ENCODE assay signal across 8 mouse cellular contexts in the genomic region with DNA sequence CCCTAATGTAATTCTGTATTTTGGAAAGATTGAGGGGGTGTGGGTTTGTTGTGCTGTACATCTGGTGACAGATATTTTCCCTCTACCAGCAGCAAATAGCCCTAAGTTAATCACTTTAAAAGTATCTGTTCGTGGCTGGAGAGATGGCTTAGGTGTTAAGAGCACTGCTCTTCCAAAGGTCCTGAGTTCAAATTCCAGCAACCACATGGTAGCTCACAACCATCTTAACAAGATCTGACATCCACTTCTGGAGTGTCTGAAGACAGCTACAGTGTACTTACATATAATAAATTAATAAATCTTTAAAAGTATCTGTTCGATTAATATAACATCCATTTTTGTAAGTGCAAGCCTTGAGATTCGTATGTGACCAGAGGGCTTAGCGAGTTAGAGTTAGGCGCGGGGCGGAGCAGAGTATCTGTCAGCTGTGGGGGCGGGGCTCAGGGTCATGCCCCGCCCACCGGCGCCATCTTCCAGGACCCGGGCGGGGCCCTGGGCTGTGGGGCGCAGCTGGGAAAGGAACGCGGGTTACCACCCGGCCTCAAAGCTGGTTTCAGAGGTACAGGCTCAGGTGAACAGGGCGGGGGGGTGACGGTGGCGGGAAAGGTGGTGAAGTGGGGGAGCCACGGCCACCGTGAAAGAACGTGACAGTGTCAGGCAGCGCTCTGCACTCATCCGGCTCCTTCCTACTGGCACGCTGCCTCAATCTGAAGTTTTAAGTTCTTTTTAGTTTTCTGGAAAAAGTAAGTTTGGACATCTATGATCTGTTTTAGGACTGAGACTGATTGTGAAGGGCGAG. TPM values are rescaled to one million over a fixed set of nuclear protein-coding genes. Genes with fewer than 3 reads are reported as not detected.
A peak's percentile ranks its signal among the peaks of the same experiment; 100 is the strongest.
DNase-seq lines count a peak whose midpoint lies in the region; ATAC-seq and TF ChIP-seq lines count a peak whose summit lies in the region.

A gene (plus strand): TSS at position 440 of the 799 bp plus-strand sequence.

- H3K4me1 ChIP-seq in heart, embryonic 11.5 days (ENCODE audit: control insufficient read depth, insufficient read depth, low read length): peaks cover 22% of the 10 kb centered on the region
- peaks cover 20% of the 10 kb centered on the region for H3K4me1 ChIP-seq in kidney, embryonic 16.5 days (ENCODE audit: insufficient read depth, low read length)
- H3K4me1 ChIP-seq in liver, adult 2 months (ENCODE audit: control insufficient read depth, insufficient read depth, low read length): peaks cover 16% of the 10 kb centered on the region

- H3K4me2 ChIP-seq in heart, embryonic 11.5 days: peak within 1 kb of the TSS; percentile 73
- H3K4me2 ChIP-seq in kidney, embryonic 16.5 days (replicated peaks; ENCODE audit: low read depth, low read length): peak within 1 kb of the TSS; percentile 69
- peak within 1 kb of the TSS; percentile 94 for H3K4me2 ChIP-seq in myocyte (ENCODE audit: low read depth)

- DNase-seq in B cell, adult 2 months: peak; percentile 91 to 92
- DNase-seq in brain, adult 2 months (ENCODE audit: low read depth, low spot score): peak; percentile 86
- DNase-seq in liver, adult 2 months (ENCODE audit: extremely low read depth, low read depth, low spot score): peak; percentile 62
- peak; percentile 89 for DNase-seq in splenic B cell, adult 2 months (ENCODE audit: low read depth, low spot score)

- H3K9ac ChIP-seq in heart, embryonic 11.5 days (ENCODE audit: low read depth, low read length): peak within 1 kb of the TSS; percentile 63
- H3K9ac ChIP-seq in kidney, embryonic 16.5 days (replicated peaks; ENCODE audit: low read length): peak within 1 kb of the TSS; percentile 81
- peak within 1 kb of the TSS; percentile 85 for H3K9ac ChIP-seq in liver, adult 2 months (ENCODE audit: low read depth, low read length)

- no peak for TF ChIP-seq CTCF in liver, adult 2 months (IDR thresholded peaks at IDR 0.05; ENCODE audit: low read depth, low read length)

- H3K4me3 ChIP-seq in heart, embryonic 11.5 days (ENCODE audit: low read depth, low read length): peak within 1 kb of the TSS; percentile 52
- peak within 1 kb of the TSS; percentile 84 for H3K4me3 ChIP-seq in kidney, embryonic 16.5 days (ENCODE audit: low read length)
- peak within 1 kb of the TSS; percentile 85 for H3K4me3 ChIP-seq in liver, adult 2 months (ENCODE audit: insufficient read depth, low read depth, low read length)
- H3K4me3 ChIP-seq in myocyte: peak within 1 kb of the TSS; percentile 91

- H3K9me3 ChIP-seq in heart, embryonic 11.5 days (replicated peaks; ENCODE audit: control insufficient read depth, low read length): no peaks in the 10 kb centered on the region
- no peaks in the 10 kb centered on the region for H3K9me3 ChIP-seq in kidney, embryonic 16.5 days (ENCODE audit: low read length)

- H3K27me3 ChIP-seq in heart, embryonic 11.5 days (ENCODE audit: control insufficient read depth, insufficient read depth, low read length): no peaks in the 10 kb centered on the region
- no peaks in the 10 kb centered on the region for H3K27me3 ChIP-seq in kidney, embryonic 16.5 days (ENCODE audit: insufficient read depth, low read length)
- H3K27me3 ChIP-seq in liver, adult 2 months (ENCODE audit: control insufficient read depth, insufficient read depth, low read length): no peaks in the 10 kb centered on the region
- H3K27me3 ChIP-seq in myocyte (ENCODE audit: control insufficient read depth, insufficient read depth, insufficient read length): no peaks in the 10 kb centered on the region
- H3K27me3 ChIP-seq in splenic B cell, adult 2 months (ENCODE audit: control insufficient read depth, insufficient read depth, low read length, poor library complexity, severe bottlenecking): no peaks in the 10 kb centered on the region; the same call in 1 of the 2 replicates

- no peaks in the 10 kb centered on the region; the same call in 1 of the 2 replicates for H3K79me2 ChIP-seq in liver, adult 2 months (ENCODE audit: control insufficient read depth, insufficient read depth, low read length)
- H3K79me2 ChIP-seq in myocyte (ENCODE audit: control insufficient read depth, insufficient read depth): peaks cover 27% of the 10 kb centered on the region

- peak within 1 kb of the TSS; percentile 57 for H3ac ChIP-seq in myocyte (ENCODE audit: control insufficient read depth, insufficient read length)

- peak within 1 kb of the TSS; percentile 73 for H3K27ac ChIP-seq in heart, embryonic 11.5 days (ENCODE audit: low read depth, low read length)
- H3K27ac ChIP-seq in kidney, embryonic 16.5 days (ENCODE audit: low read length): peak within 1 kb of the TSS; percentile 73
- peak within 1 kb of the TSS; percentile 54 for H3K27ac ChIP-seq in liver, adult 2 months (replicated peaks; ENCODE audit: insufficient read depth, low read depth, low read length)

- H3K36me3 ChIP-seq in heart, embryonic 11.5 days (ENCODE audit: control insufficient read depth, insufficient read depth, low read length): peaks cover 24% of the 10 kb centered on the region
- H3K36me3 ChIP-seq in kidney, embryonic 16.5 days (ENCODE audit: insufficient read depth, low read length): peaks cover 30% of the 10 kb centered on the region
- peaks cover 19% of the 10 kb centered on the region for H3K36me3 ChIP-seq in liver, adult 2 months (ENCODE audit: control insufficient read depth, insufficient read depth, low read length)
- H3K36me3 ChIP-seq in myocyte (ENCODE audit: control insufficient read depth, insufficient read depth): peaks cover 36% of the 10 kb centered on the region
- peaks cover 9% of the 10 kb centered on the region; the same call in 1 of the 2 replicates for H3K36me3 ChIP-seq in splenic B cell, adult 2 months (ENCODE audit: control insufficient read depth, insufficient read depth, low read length, poor library complexity, severe bottlenecking)

- under 1% methylated on average over 27 of the region's 27 CpGs for WGBS in heart, embryonic 11.5 days (ENCODE audit: insufficient replicate concordance)
- 1% methylated on average over 27 of the region's 27 CpGs for WGBS in kidney, embryonic 16.5 days
- WGBS in liver, adult 2 months: 1% methylated on average over 27 of the region's 27 CpGs

- ATAC-seq in erythroblast, adult 5-6 weeks (replicated peaks; ENCODE audit: low FRiP score, poor library complexity, severe bottlenecking): peak; percentile 92
- peak; percentile 91 for ATAC-seq in heart, embryonic 11.5 days (replicated peaks; ENCODE audit: insufficient number of reproducible peaks, low FRiP score, low TSS enrichment)
- peak; percentile 96 for ATAC-seq in kidney, embryonic 16.5 days (ENCODE audit: low FRiP score, low TSS enrichment)

- TF ChIP-seq POLR2A in liver, adult 2 months (IDR thresholded peaks at IDR 0.05; ENCODE audit: extremely low read depth, insufficient read depth, low read length): peak; percentile 78; the same call in 1 of the 2 replicates
- TF ChIP-seq POLR2A in myocyte (IDR thresholded peaks at IDR 0.05; ENCODE audit: insufficient read length, low read depth): peak; percentile 71

TF ChIP-seq in myocyte, 11 proteins besides CTCF, POLR2A, EP300 and RAD21:
- TF ChIP-seq REST (IDR thresholded peaks at IDR 0.05; ENCODE audit: insufficient read depth, insufficient read length) (no peak), MYOG (IDR thresholded peaks at IDR 0.05; ENCODE audit: control insufficient read depth in 1 of 3, insufficient read depth in 1 of 3, insufficient read length in 2 of 3, low read depth in 2 of 3) (peak in 1 of 3 experiments; percentile 35), TCF12 (IDR thresholded peaks at IDR 0.05; ENCODE audit: insufficient read depth, poor library complexity, severe bottlenecking) (no peak), TCF3 (IDR thresholded peaks at IDR 0.05; ENCODE audit: insufficient read length, low read depth) (no peak), MYOD1 (IDR thresholded peaks at IDR 0.05; ENCODE audit: control insufficient read depth in 1 of 3, insufficient read length in 2 of 3, low read depth in 2 of 3) (peak in 1 of 3 experiments; percentile 2)

RNA-seq across cellular contexts. Expression of the gene that starts here (rescaled TPM):
- 99.9 and 111 TPM in 2 replicates for total RNA-seq in erythroblast, adult 5-6 weeks (2015; ENCODE audit: low replicate concordance)
- 90.6 and 102 TPM in 2 replicates for total RNA-seq in erythroblast, adult 5-6 weeks (2017; ENCODE audit: low replicate concordance)
- 49.7 and 50.4 TPM in 2 replicates for polyA plus RNA-seq in heart, embryonic 11.5 days (2014; fragmentation: Nextera tagmentation; extraction: Ambion mirVana)
- polyA plus RNA-seq in kidney, embryonic 16.5 days (2015; fragmentation: Nextera tagmentation; extraction: Ambion mirVana): 59.5 and 59.6 TPM in 2 replicates
- 18.0 and 19.9 TPM in 2 replicates for total RNA-seq in liver, adult 2 months (2014; rRNA removed)
- polyA plus RNA-seq in liver, adult 2 months (2012; rRNA removed): 14.4 and 14.8 TPM in 2 replicates
- 62.3 TPM for polyA plus RNA-seq in myocyte (2012; fragmentation: generic; extraction: Trizol)

Comparison
In these comparisons a context has a peak if more than half of its experiments do, and no peak if none do; other contexts are left out.
1. Peak in every context shown above with its lines: DNase-seq, ATAC-seq, H3K4me3 ChIP-seq and H3K27ac ChIP-seq.